Mouse (Mus musculus) neural tube, embryonic 15.5 days (tissue): ENCODE measurements around the gene Evc2. TPM values are rescaled to one million over a fixed set of nuclear protein-coding genes. Genes with fewer than 3 reads are reported as not detected.

Experiments used
- polyA plus RNA-seq: library from polyadenylated mRNA; unstranded; fragments of >200 nt; fragmentation: Nextera tagmentation; extraction: Ambion mirVana; gene quantifications from 2 replicates; pipeline ENCODE4 v1.2.1, GENCODE M21; 2015

The Evc2 gene
- polyA plus RNA-seq, 1 experiment from 2014 or later = 5.3 TPM

Other genes starting within 250 kb of the Evc2 start
- 679 and 807 TPM in 2 replicates for gene Crmp1, start 96.6 kb upstream of the Evc2 start, polyA plus RNA-seq
- 4.4 and 5.7 TPM in 2 replicates for gene Evc, start 1.6 kb upstream of the Evc2 start, polyA plus RNA-seq